Comparison of ENCODE assay signal across 9 mouse cellular contexts in the genomic region with DNA sequence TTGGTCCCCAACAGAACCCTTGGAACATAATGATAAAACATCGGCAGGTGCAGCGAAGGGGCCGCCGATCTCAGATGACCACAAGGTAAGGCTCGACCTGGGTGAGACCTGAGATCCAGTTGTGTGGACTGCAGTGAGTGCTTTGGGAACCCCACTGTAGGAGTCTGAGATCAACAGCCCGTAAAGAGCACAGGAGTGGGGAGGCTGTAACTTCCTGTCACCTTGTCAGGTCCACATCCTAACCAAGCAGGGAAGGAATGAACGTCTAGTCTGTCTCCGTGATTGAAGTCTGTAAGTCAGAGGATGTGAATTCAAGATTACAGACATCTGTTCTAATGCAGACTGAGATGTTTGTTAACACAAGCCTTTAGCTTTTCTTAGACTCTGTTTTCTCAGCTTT. TPM values are rescaled to one million over a fixed set of nuclear protein-coding genes. Genes with fewer than 3 reads are reported as not detected.
A peak's percentile ranks its signal among the peaks of the same experiment; 100 is the strongest.
DNase-seq lines count a peak whose midpoint lies in the region; ATAC-seq and TF ChIP-seq lines count a peak whose summit lies in the region.
"Had no signal": no experiment of that assay in that cellular context is flagged by ENCODE, and none has a peak within 500 bp of the region (broad histone marks: within the 10 kb centered on the region; RNA-seq: fewer than 3 reads in every experiment).

No protein-coding gene starts in this region.

- H3K27ac ChIP-seq in liver, adult 2 months (replicated peaks; ENCODE audit: insufficient read depth, low read depth, low read length): no peak overlapping the region
- no peak overlapping the region for H3K27ac ChIP-seq in cortical plate, adult 2 months (ENCODE audit: insufficient read depth, low read length)
- no peak overlapping the region for H3K27ac ChIP-seq in neural tube, embryonic 12.5 days

- TF ChIP-seq CTCF in liver, adult 2 months (IDR thresholded peaks at IDR 0.05; ENCODE audit: low read depth, low read length): no peak
- TF ChIP-seq CTCF in cortical plate, adult 2 months (IDR thresholded peaks at IDR 0.05; ENCODE audit: extremely low read depth, insufficient read depth, low read length): no peak

- DNase-seq in liver, adult 2 months (ENCODE audit: extremely low read depth, low read depth, low spot score): no peak
- no peak for DNase-seq in liver
- no peak for DNase-seq in natural killer cell, adult 2 months (ENCODE audit: low spot score in 2 of 2)
- no peak for DNase-seq in yolk sac, embryonic 10.5 days (ENCODE audit: low spot score)
- no peak for DNase-seq in kidney, postnatal 10 days

- H3K9me3 ChIP-seq in neural tube, embryonic 12.5 days: no peaks in the 10 kb centered on the region

- no peaks in the 10 kb centered on the region for H3K27me3 ChIP-seq in liver, adult 2 months (ENCODE audit: control insufficient read depth, insufficient read depth, low read length)
- no peaks in the 10 kb centered on the region for H3K27me3 ChIP-seq in neural tube, embryonic 12.5 days (replicated peaks)

- peaks cover 8% of the 10 kb centered on the region for H3K36me3 ChIP-seq in liver, adult 2 months (ENCODE audit: control insufficient read depth, insufficient read depth, low read length)
- peaks cover 36% of the 10 kb centered on the region for H3K36me3 ChIP-seq in neural tube, embryonic 12.5 days

- H3K4me2 ChIP-seq in neural tube, embryonic 12.5 days (replicated peaks): peak overlapping the region; percentile 85

- H3K4me3 ChIP-seq in liver, adult 2 months (ENCODE audit: insufficient read depth, low read depth, low read length): peak overlapping the region; percentile 84
- H3K4me3 ChIP-seq in cortical plate, adult 2 months (ENCODE audit: insufficient read depth, low read length): peak overlapping the region; percentile 67
- peak overlapping the region; percentile 98 for H3K4me3 ChIP-seq in neural tube, embryonic 12.5 days

- peak overlapping the region; percentile 92 for H3K9ac ChIP-seq in liver, adult 2 months (ENCODE audit: low read depth, low read length)
- H3K9ac ChIP-seq in neural tube, embryonic 12.5 days: peak overlapping the region; percentile 88

- ATAC-seq in inflammation-experienced regulatory T-cells, adult 6 months: peak; percentile 59
- no peak for ATAC-seq in neural tube, embryonic 12.5 days (ENCODE audit: low FRiP score, low read depth)

- TF ChIP-seq POLR2A in liver, adult 2 months (IDR thresholded peaks at IDR 0.05; ENCODE audit: extremely low read depth, insufficient read depth, low read length): no peak
- no peak for TF ChIP-seq POLR2A in cortical plate, adult 2 months (IDR thresholded peaks at IDR 0.05; ENCODE audit: extremely low read depth, insufficient read depth, low read length)

- H3K79me2 ChIP-seq in liver, adult 2 months (ENCODE audit: control insufficient read depth, insufficient read depth, low read length): peaks cover 17% of the 10 kb centered on the region; the same call in 1 of the 2 replicates

- WGBS in liver, adult 2 months: 31% methylated on average over 8 of the region's 8 CpGs
- 58% methylated on average over 8 of the region's 8 CpGs for WGBS in neural tube, embryonic 12.5 days

- peaks cover 8% of the 10 kb centered on the region for H3K4me1 ChIP-seq in liver, adult 2 months (ENCODE audit: control insufficient read depth, insufficient read depth, low read length)
- H3K4me1 ChIP-seq in cortical plate, adult 2 months (ENCODE audit: control insufficient read depth, insufficient read depth, low read length): peaks cover 7% of the 10 kb centered on the region; the same call in 1 of the 2 replicates
- H3K4me1 ChIP-seq in neural tube, embryonic 12.5 days: peaks cover 22% of the 10 kb centered on the region

RNA-seq across cellular contexts. Expression of gene Dnttip1, which starts 0.9 kb away (rescaled TPM):
- total RNA-seq in liver, adult 2 months (2014; rRNA removed): 11.8 and 12.9 TPM in 2 replicates
- 11.9 and 17.6 TPM in 2 replicates for polyA plus RNA-seq in liver, adult 2 months (2012; rRNA removed)
- 35.5 and 36.4 TPM in 2 replicates for polyA plus RNA-seq in cortical plate, adult 2 months (2012; rRNA removed)
- polyA plus RNA-seq in inflammation-experienced regulatory T-cells, adult 6 months (2017; shearing (Covaris generic)): 1 to 10 TPM; 3.8 to 7.8 (median 5.0) TPM
- polyA plus RNA-seq in neural tube, embryonic 12.5 days (2016; fragmentation: Nextera tagmentation; extraction: Ambion mirVana): 85.6 and 92.2 TPM in 2 replicates

RNA-seq across cellular contexts. Expression of gene Wfdc3, which starts 1.0 kb away (rescaled TPM):
- 0.09 and 0.81 TPM in 2 replicates for total RNA-seq in liver, adult 2 months (2014; rRNA removed)
- 0.07 and 0.21 TPM in 2 replicates for polyA plus RNA-seq in liver, adult 2 months (2012; rRNA removed)
- 2.4 and 2.6 TPM in 2 replicates for polyA plus RNA-seq in cortical plate, adult 2 months (2012; rRNA removed)
- polyA plus RNA-seq in inflammation-experienced regulatory T-cells, adult 6 months (2017; shearing (Covaris generic)): not detected
- 0.44 and 0.72 TPM in 2 replicates for polyA plus RNA-seq in neural tube, embryonic 12.5 days (2016; fragmentation: Nextera tagmentation; extraction: Ambion mirVana)

RNA-seq across cellular contexts. Expression of gene Ube2c, which starts 23.0 kb away (rescaled TPM):
- total RNA-seq in liver, adult 2 months (2014; rRNA removed): 0.18 and 1.9 TPM in 2 replicates
- 1.2 and 1.5 TPM in 2 replicates for polyA plus RNA-seq in liver, adult 2 months (2012; rRNA removed)
- polyA plus RNA-seq in cortical plate, adult 2 months (2012; rRNA removed): 1.4 and 3.0 TPM in 2 replicates
- 100 to 1,000 TPM in 1 of 3 experiments, 10 to 100 TPM in 1, 1 to 10 TPM in 1; 7.9 to 171 (median 15.0) TPM for polyA plus RNA-seq in inflammation-experienced regulatory T-cells, adult 6 months (2017; shearing (Covaris generic))
- 311 and 340 TPM in 2 replicates for polyA plus RNA-seq in neural tube, embryonic 12.5 days (2016; fragmentation: Nextera tagmentation; extraction: Ambion mirVana)

RNA-seq across cellular contexts. Expression of gene Spint5, which starts 31.6 kb away (rescaled TPM):
- not detected in 2 replicates for total RNA-seq in liver, adult 2 months (2014; rRNA removed)
- not detected in 2 replicates for polyA plus RNA-seq in liver, adult 2 months (2012; rRNA removed)
- polyA plus RNA-seq in cortical plate, adult 2 months (2012; rRNA removed): not detected in 2 replicates
- not detected for polyA plus RNA-seq in inflammation-experienced regulatory T-cells, adult 6 months (2017; shearing (Covaris generic))
- polyA plus RNA-seq in neural tube, embryonic 12.5 days (2016; fragmentation: Nextera tagmentation; extraction: Ambion mirVana): not detected in 2 replicates
- polyA plus RNA-seq: brain, embryonic 14.5 days had no signal

RNA-seq across cellular contexts. Expression of gene Tnnc2, which starts 33.1 kb away (rescaled TPM):
- 6.1 TPM in 1 of 2 replicates, not detected in the other for total RNA-seq in liver, adult 2 months (2014; rRNA removed)
- polyA plus RNA-seq in liver, adult 2 months (2012; rRNA removed): not detected in 2 replicates
- 1.3 and 1.6 TPM in 2 replicates for polyA plus RNA-seq in cortical plate, adult 2 months (2012; rRNA removed)
- polyA plus RNA-seq in inflammation-experienced regulatory T-cells, adult 6 months (2017; shearing (Covaris generic)): not detected
- 26.2 and 36.5 TPM in 2 replicates for polyA plus RNA-seq in neural tube, embryonic 12.5 days (2016; fragmentation: Nextera tagmentation; extraction: Ambion mirVana)
